Mouse (Mus musculus): ENCODE data around the gene Trim13.

DNA sequence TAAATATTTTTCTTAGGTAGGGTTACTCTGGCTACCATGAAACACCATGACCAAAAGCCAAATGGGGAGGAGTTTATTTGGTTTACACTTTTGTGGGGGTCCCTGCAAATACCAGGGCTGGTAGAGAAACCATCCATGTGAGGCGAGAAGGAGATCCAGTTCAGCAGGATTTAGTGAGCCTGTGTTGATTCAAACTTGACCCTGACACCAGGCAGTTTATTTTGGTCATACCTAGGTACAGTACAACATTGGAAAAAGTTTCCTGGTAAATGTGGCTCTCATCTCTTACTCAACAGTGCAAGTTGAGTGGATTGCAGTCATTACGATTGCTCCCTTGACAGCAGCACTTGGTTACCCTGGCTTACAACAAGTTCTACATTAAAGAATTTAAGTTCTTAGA lies 15.3 kb downstream of the Trim13 start:
- no peak for TF ChIP-seq CTCF (IDR thresholded peaks at IDR 0.05; ENCODE audit: low read depth, low read length)
- TF ChIP-seq POLR2A (IDR thresholded peaks at IDR 0.05; ENCODE audit: extremely low read depth, insufficient read depth, low read length) = no peak
